Mouse (Mus musculus) naive thymus-derived CD4-positive, alpha-beta T cell, adult 5 months (primary cell): ENCODE measurements around the gene Cabp2. TPM values are rescaled to one million over a fixed set of nuclear protein-coding genes. Genes with fewer than 3 reads are reported as not detected.

ENCODE experiments used
- polyA plus RNA-seq: library from polyadenylated mRNA; unstranded; fragments of 100-300 nt; shearing (Covaris generic); gene quantifications from one replicate; pipeline ENCODE4 v1.2.1, GENCODE M21; 2017

Gene Cabp2
- polyA plus RNA-seq, result not detected

DNA sequence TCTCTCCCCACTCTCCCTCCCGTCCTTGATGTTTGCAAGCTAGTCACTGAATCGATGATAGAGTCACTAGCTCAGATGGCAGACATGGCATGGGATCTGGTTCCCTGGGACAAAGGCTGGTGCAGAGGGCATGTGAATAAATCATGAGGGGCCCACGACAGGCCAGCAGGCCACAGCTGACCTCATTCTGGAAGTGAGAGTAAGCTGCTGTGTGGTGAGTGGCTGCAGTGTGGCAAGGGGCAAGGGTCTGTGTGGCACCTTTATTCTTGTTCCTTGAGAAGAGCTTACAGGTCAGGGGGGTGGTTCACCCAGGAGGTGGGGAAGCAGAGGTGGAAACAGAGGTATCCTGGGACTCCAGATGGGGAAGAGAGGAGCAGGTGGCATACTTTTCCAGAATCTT, at the start of gene Cabp2:
Cabp2 (plus strand) TSS at position 185 of the 400 bp plus-strand sequence.

GRCm38 (mm10) chr19:4037788-4038232, 43.6 kb upstream of the Cabp2 start, which contains the start of gene Gstp1:
Gstp1 (minus strand) TSS chr19:4037985.

DNA sequence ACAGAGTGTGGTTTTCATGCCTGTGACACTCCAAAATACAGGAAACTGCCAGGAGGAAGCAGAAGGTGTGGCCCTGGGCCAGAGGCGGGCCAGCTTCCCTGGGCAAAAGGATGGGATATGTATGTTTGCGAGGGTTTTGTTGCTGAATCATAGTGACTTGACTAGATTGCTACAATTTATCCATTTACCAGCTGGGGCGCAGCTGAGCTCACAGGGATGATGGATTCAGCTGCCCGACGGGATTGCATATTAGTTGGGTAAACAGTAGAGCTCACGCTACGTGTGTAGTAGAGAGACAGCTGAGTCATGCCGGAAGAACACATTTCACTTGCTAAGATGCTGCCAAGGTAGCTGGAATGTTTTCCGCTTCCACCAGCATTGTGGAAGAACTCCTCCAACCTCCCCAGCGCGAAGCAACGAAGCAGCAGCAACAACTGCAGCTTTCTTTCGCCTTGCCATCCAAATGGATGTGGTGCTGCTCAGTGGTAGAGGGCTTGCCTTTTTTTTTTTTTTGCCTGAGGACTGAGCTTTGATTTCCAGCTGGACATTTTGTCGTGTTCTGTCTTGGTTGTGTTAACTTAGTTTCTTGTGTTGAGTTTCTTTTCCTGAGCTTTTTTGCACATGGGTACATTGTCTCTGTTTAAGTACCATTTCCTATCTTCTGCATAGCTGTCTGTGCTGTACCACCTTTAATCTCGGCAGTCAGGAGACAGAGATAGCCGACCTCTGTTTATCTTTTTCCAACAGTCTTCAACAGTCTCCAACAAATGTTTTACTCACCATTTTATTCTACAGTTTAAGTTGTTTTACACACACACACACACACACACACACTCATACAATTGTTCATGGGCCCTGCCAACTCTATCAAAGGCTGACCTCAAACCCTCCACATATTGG, 35.2 kb upstream of the Cabp2 start, which contains the start of gene Gstp2:
Gstp2 (minus strand) TSS at position 58 of the 900 bp plus-strand sequence.

DNA sequence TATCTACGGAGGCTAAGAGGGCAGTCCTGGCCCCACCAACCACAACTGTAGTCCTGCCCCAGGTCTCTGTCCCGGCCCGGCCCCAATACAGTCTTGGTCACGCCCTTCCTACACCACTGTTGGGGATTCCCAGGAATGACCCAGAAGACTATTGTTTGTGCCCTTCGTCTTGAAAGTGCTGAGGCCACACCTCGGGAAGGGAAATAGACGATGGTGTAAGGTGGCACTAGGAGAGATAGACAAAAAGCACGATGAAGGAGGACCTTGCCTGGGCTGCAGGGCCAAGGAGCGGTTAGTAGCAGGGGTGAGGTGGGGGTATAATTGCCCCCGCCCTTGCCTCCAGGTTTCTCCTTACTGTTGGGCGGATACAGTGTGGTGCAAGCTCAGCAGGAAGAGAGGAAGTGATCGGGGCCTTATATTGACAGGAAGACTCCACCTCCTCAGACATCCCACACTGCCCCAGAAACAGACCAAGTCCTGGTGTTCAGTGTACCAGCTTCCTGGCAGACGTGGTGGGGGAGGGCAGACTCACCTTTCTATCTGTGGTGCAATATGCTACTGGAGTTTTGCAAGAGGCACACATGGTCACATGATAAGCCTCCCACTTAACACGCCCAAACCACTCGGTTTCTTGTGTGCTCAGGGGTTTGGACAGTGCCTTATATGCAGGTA, 22.2 kb upstream of the Cabp2 start, which contains the start of gene Gstp3:
Gstp3 (minus strand) TSS at position 501 of the 672 bp plus-strand sequence.

GRCm38 (mm10) chr19:4096642-4097440, 15.5 kb downstream of the Cabp2 start, which contains the start of gene Cdk2ap2:
Cdk2ap2 (plus strand) TSS chr19:4097182.

GRCm38 (mm10) chr19:4099837-4100717, 18.7 kb downstream of the Cabp2 start, which contains the start of gene Pitpnm1:
Pitpnm1 (plus strand) TSS chr19:4099998.

DNA sequence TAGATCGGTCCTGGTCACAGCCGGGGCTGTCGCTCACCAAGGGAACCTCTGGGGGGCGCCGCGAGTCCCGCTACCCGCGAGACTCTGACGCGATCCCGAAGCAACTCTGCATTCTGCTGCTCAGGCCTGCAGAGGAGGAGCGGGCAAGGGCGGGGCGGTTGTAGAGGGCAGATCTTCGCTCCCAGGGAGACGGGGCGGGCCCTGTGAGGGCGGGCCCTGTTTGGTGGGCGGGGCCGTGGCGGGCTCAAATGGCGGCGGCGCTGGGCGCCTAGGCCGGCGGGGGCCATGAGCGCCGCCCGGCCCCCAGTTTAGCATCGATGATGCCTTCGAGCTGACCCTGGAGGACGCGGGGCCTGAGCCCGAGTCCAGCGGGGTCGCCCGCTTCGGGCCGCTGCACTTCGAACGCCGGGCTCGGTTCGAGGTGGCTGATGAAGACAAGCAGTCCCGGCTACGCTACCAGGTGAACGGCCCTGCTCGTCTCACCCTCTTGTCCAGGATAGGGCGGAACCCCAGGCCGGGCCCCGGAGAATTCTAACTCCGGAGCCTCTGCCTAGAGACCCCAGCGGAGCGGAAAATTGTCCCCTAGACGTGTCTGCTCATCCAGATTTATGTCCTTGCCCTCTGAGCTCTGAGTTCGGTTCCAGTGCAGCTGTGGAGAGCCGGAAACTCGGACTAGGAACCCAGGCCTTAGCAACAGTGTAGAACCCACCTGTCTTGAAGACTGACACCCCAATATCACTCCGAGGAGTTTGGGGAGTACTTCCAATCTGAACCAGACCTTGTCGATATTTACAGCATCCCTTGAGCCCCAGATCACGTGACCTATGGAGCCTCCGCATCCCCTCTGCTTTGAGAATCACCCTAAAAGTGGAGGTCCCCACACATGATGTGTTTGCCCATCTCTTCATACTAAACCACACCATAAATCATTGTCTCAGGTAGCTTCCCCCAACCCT, 44.6 kb downstream of the Cabp2 start, which contains the start of gene Aip:
Aip (minus strand) TSS at position 118 of the 956 bp plus-strand sequence.

Other genes starting within 250 kb of the Cabp2 start
- gene Chka, start 229.8 kb upstream of the Cabp2 start, polyA plus RNA-seq, result 56.2 TPM
- gene Tcirg1, start 174.4 kb upstream of the Cabp2 start, polyA plus RNA-seq, result 54.4 TPM
- 91.3 TPM for gene Ndufs8, start 168.8 kb upstream of the Cabp2 start, polyA plus RNA-seq
- not detected for gene Aldh3b1, start 151.8 kb upstream of the Cabp2 start, polyA plus RNA-seq
- 7.5 TPM for gene Unc93b1, start 146.4 kb upstream of the Cabp2 start, polyA plus RNA-seq
- gene Aldh3b3, start 122.9 kb upstream of the Cabp2 start, polyA plus RNA-seq, result not detected
- not detected for gene Aldh3b2, start 109.2 kb upstream of the Cabp2 start, polyA plus RNA-seq
- gene Acy3, start 95.0 kb upstream of the Cabp2 start, polyA plus RNA-seq, result not detected
- gene Tbx10, start 88.8 kb upstream of the Cabp2 start, polyA plus RNA-seq, result not detected
- 14.6 TPM for gene Nudt8, start 81.0 kb upstream of the Cabp2 start, polyA plus RNA-seq
- gene Gm49405, start 81.0 kb upstream of the Cabp2 start, polyA plus RNA-seq, result 2.4 TPM
- gene Doc2g, start 78.3 kb upstream of the Cabp2 start, polyA plus RNA-seq, result 3.3 TPM
- 141 TPM for gene Ndufv1, start 68.8 kb upstream of the Cabp2 start, polyA plus RNA-seq
- 324 TPM for gene Gstp1, start 43.6 kb upstream of the Cabp2 start, polyA plus RNA-seq
- 0.68 TPM for gene Gstp2, start 35.6 kb upstream of the Cabp2 start, polyA plus RNA-seq
- 51.2 TPM for gene Gstp3, start 22.0 kb upstream of the Cabp2 start, polyA plus RNA-seq
- 471 TPM for gene Cdk2ap2, start 15.6 kb downstream of the Cabp2 start, polyA plus RNA-seq
- gene Pitpnm1, start 18.4 kb downstream of the Cabp2 start, polyA plus RNA-seq, result 270 TPM
- 197 TPM for gene Aip, start 44.3 kb downstream of the Cabp2 start, polyA plus RNA-seq
- gene Gpr152, start 58.2 kb downstream of the Cabp2 start, polyA plus RNA-seq, result 0.11 TPM
- not detected for gene Cabp4, start 62.5 kb downstream of the Cabp2 start, polyA plus RNA-seq
- 183 TPM for gene Coro1b, start 67.0 kb downstream of the Cabp2 start, polyA plus RNA-seq
- gene Ptprcap, start 72.0 kb downstream of the Cabp2 start, polyA plus RNA-seq, result 239 TPM
- 50.3 TPM for gene Rps6kb2, start 81.8 kb downstream of the Cabp2 start, polyA plus RNA-seq
- gene Carns1, start 93.9 kb downstream of the Cabp2 start, polyA plus RNA-seq, result 45.8 TPM
- 455 TPM for gene Tbc1d10c, start 109.7 kb downstream of the Cabp2 start, polyA plus RNA-seq
- 718 TPM for gene Ppp1ca, start 110.5 kb downstream of the Cabp2 start, polyA plus RNA-seq
- 37.1 TPM for gene Rad9a, start 120.1 kb downstream of the Cabp2 start, polyA plus RNA-seq
- 49.3 TPM for gene Clcf1, start 132.7 kb downstream of the Cabp2 start, polyA plus RNA-seq
- not detected for gene AC109138.7, start 132.8 kb downstream of the Cabp2 start, polyA plus RNA-seq
- gene Pold4, start 150.3 kb downstream of the Cabp2 start, polyA plus RNA-seq, result 94.9 TPM
- 0.78 TPM for gene Ssh3, start 187.6 kb downstream of the Cabp2 start, polyA plus RNA-seq
- gene Ankrd13d, start 201.6 kb downstream of the Cabp2 start, polyA plus RNA-seq, result 9.1 TPM
- 274 TPM for gene Grk2, start 224.6 kb downstream of the Cabp2 start, polyA plus RNA-seq